Mouse (Mus musculus): ENCODE measurements at regions not wholly inside any gene's neighbourhood (a gene's known extent, or its start where the extent isn't known, plus 50 kb on each side); places are given as distances from the start of the nearest gene placed in this dataset.
"Not testable (repeated sequence)": the region's sequence is repeated elsewhere in the genome, so short reads cannot be mapped to it uniquely, and the experiment has no call there.

DNA sequence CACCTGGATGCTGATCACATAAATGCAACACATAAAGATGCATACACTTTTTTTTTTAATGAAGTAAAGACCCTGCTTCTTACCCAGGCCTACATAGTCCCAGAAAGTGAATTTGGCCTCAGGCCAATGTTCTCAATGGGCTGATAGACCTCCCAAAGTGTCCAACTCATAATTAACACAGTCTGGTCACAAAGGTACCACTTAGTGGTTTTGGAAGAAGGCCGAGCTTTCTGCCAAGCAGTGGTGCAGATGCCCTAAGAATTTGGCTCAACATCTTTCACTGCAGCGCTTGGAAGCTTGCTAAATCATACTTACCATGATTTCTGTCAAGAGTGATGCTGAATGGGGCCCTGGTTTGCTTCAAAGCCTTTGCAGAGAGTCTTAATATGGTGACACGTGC, 706.4 kb upstream of the Rag2 start:
- ATAC-seq: no peak

DNA sequence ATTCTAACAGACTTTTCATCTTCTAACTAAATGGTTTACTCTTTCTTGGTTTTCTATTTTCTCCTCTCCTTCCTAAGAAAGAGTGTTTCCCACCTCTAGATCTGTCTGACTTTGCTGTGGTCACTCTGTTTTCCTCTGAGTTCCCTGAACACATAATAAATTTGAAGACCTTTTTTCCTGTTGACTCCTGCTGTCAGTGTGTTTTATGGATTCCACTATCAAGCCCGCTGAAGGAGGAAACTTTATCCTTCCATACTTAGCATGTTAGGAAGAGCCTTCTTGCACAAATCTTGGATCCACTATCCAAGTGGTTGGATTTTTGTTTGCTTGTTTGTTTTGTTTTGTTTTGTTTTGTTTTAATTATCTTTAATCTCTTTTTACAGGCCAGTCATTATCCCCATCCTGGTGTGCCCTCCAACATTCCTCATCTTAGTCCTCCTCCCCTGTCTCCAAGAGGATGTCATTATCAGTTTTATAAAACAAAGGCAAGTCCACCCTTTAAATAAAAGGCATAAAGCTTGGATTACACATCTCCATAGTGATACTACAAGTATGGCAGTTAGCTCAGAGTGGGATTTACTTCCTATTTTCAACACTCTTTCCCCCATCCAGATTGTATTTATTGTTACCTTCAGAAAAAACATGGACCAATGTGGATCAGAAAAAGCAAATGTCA, 704.8 kb upstream of the Rag2 start:
- no peak for ATAC-seq

DNA sequence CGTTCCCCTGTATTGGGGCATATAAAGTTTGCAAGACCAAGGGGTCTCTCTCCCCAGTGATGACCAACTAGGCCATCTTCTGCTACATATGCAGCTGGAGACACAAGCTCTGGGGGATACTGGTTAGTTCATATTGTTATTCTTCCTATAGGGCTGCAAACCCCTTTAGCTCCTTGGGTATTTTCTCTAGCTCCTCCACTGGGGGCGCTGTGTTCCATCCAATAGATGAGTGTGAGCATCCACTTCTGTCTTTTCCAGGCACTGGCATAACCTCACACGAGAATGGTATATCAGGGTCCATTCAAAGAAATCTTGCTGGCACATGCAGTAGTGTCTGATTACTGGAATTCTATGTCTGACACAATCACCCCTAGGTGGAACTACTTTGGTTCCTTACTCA, 675.9 kb upstream of the Rag2 start:
- not testable (repeated sequence) for ATAC-seq

DNA sequence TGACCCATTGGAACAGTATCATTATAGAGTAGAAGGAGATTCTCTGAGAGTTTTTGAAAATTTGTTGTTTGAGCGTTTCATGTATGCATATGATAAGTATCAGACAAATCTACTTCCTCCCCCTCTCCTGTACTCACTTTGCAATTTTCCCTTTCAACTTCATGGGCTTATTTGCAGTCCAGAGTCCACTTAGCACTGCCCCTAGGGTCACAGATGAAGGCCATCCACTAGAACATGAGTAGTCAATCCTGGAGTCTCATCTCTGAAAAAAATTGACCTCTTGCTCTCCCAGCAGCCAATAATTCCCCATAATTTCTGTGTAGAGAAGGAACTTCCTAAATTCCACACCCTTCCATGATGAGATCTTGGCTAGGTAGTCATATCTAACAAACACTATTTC, 665.1 kb upstream of the Rag2 start:
- ATAC-seq: no peak

DNA sequence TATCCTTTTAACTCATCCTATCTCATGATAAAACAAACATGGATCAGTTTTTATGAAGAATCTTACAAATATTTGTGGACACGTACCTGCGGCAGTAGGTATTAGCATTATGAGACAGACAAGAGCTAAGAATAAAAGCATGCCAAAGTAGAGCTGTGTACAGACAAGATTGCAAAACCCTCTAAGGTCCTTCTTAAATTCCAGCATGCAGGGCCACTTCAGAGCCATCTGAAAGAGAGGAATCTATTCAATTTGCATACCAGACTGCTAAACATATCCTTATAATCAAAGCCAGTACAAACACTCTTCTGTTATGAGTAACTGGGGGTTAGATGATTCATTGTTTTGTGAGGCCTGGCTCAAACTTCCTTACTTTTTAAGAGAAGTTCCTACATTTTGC, 659.9 kb upstream of the Rag2 start:
- no peak for ATAC-seq

DNA sequence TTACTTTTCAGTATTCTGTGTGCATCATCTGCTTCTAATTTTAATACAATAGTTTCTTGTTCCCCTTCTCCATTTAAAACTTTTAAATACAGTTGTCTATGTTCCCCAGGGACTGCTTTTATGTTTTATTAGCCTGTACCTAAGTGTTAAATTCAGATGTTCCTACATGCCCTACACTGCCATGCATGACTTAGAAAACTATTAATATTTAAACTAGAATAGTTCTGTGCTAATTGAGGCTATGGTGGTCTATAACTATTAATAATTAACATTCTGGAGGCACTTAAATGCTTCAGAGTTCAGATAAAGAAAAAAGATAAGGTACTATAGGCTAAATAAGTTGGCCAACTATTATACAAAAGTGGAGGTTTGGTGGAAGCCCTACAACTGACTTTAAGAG, 647.3 kb upstream of the Rag2 start:
- no peak for ATAC-seq

DNA sequence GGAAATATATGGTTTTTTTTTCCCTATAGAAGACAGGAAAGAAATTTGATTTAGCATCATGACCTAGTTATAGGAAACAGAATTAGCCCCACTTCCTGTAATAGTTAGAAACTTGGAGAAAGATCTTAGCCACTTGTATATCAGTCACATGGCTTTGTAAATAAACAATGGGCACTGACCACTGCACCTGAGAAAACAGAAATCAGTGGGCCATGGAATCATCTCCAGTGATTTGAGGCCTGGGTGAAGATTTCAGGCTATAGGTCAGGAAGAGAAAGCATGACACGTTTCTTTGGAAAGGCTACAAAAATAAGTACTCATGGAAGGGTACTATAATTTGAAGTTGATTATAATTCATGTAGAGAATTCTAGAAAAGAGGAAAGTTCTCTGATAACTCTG, 642.2 kb upstream of the Rag2 start:
- ATAC-seq: no peak

DNA sequence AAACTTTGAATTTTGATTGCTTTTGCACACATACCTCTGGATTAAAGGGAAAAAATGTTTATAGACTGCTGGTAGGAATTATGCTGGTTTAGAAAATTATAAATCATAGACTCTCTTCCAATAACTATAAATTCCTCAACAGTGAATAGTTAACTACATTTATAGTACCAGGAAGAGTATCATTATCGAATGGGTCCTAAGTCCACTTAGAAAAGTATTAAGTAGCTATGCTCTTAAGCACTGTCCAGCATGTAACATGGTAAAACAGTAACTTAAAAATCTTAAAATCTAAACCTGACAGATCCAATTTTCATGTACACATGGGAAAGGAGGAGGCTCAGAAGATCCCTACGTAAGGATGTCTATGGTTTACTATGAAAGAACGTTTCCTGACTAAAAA, 609.2 kb upstream of the Rag2 start:
- no peak for ATAC-seq

DNA sequence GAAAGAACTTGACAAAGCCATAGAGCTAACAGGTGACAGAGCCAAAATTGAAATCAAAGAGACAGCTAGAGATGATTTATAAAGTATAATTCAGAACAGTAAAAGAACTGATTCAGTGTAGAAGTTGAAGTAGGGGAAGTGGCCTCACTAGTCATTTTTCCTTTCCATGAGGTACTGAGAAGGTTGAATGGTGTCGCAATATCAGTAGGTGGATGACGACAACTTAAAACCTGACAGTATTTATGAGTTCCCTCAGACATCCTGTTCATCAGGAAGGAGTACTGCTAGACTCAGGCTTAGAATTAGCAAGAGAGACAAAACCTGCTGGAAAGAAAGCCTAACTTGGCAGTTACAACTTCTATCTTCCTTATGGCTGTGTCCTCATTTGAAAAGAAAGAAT, 605.1 kb upstream of the Rag2 start:
- no peak for ATAC-seq

DNA sequence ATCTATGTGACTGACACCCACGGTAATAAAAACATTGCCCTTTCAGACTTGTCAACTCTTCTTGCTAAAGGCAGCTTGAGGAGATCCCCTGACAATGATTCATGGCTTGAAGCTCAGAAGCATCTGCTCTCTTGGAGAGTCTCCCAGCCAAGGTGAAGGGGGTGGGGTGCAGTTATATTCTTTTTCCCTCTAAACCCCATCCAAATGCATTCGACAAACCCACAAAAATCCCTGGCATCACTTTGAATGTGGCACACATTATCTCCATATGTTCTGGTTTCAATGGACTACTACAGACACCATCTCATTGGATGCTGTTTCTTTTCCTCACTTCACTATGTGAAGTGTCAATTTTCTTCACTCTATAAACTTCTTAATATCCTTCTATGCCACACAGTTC, 603.0 kb upstream of the Rag2 start:
- ATAC-seq: no peak

DNA sequence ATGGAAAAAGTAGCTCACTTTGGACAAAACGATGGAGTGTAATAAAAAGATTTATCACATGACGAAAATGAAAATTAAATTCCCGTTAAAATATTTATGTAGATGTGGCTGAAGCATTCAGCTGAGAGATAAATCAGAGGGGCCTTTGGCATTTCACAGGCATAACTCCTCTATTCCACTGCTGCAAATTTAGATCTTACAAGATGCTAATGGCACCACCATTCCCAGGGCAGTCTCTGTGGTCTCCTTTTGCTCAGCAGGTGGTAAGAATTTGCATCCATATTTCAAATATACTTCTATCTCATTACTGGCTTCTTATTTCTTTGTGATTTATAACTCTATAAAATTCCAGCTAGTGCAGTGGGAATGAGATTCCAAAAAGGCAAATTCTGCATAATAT, 581.5 kb upstream of the Rag2 start:
- no peak for ATAC-seq

DNA sequence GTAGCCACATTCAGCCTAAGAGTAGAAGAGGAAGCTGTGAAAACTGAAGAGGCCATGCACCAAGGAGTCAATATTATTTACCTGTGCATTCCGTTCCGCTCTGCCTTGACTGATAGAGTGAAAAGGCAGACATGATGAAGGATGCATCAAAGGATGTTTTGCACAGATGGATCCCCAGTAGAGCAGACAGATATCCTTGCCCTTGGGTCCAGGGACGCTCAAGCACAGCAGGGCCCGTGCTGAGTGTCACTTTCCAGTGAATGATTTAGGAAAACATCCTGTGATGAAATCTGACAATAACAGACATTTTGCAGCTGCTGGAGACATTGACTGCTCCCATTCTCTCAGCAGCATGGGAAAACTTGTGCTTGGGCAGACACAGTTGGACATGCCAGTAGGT, 561.6 kb upstream of the Rag2 start:
- ATAC-seq: no peak

DNA sequence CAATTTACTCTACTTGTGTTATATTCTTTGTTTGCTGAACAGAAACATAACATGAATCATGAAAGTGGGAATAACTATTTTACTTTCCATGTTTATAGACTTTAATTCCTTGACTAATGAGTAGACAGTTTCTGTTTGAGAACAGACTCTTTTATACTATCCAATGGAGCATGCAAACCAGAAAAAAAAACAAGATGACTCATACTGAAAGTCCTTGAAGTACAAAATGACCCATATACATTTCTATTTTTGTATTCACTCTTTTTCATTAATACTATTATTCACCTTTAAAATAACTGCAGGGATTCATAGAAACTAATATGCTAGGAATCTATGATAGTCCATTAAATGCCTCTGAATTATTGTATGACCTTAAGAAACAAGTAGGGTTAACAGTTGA, 549.5 kb upstream of the Rag2 start:
- no peak for ATAC-seq

DNA sequence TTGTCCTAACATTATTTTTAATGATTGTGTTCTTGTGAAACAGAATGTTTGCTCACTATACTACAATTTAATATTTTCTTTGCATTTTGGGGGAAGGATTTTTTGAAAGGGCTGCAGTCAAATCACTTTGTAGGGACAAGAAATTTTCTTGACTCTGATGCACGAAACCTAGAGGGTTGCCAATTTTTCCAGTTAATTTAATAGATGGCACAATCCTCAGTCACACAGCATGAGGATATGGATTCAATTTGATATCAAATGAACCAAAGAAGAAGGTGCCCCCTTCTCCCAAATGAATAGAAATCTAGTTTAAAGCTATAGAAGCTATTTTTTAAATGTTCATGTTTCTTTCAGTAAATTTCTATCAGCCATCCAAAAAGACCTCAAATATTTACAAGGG, 544.3 kb upstream of the Rag2 start:
- no peak for ATAC-seq

DNA sequence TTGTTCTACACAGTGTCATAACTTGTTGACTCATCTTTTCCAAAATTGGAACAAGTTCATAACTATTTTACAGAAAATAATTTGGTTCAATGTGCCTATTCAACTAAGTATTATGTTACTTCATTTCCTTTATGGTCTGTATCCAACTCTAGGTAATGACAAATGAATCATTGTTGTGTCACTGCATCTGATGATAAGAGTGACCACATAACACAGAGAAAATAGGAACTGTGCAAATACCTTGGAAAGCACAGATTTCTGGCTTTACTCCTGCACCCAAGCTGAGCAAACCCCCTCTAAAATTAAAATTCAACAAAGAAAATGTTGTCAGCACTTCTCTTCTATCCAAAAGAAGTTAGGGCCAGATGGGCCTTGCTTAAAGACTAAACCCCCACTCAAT, 540.7 kb upstream of the Rag2 start:
- ATAC-seq: no peak

DNA sequence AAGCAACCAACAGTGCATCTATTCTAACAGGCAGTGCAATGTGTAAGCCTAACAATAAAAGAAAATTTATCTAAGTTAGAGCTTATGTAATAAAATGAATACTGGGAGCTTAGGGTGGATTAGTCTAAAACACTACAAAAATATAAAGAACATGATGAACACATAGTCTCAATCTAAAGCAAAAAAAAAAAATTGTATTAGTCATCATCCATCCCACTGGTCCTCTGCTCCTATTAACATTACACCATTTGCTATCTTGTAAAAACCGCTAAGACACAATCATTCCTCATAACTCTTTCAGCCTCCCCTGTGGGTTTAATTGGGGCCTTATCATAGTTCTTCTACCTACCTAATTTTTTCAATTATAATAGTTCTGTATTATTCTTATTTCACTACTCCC, 539.9 kb upstream of the Rag2 start:
- no peak for ATAC-seq

DNA sequence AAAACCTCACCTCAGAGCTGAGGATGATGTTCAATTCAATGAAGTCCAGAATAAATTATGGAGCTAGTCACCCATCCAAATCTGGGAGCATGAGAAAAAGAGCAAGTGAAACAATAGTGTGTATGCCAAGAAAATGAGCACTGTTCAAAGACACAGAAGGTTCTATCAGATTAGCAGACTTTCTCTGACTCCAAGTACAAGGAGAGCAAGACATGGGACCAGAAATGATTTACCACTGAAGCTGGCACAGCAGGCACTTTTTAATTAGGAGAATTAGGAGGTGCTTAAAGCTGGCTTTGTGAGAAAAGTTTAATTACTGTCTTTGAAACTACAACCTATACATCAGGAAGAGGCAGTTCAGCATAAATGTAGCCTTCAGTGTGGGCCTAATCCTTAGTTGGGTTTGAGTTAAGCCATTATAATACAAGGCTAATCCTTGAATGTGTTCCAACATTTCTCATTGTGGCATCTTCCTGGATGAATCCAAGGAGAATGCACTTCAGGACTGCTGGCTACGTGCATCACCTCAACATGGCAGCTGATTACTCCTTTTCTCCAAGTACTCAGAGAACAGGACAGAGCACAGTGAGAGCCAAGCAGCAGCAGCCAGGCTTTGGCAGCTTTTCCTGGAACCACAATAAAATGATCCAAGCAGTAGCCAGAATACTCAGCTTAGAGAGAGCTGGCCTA, 517.2 kb upstream of the Rag2 start:
- ATAC-seq: no peak

DNA sequence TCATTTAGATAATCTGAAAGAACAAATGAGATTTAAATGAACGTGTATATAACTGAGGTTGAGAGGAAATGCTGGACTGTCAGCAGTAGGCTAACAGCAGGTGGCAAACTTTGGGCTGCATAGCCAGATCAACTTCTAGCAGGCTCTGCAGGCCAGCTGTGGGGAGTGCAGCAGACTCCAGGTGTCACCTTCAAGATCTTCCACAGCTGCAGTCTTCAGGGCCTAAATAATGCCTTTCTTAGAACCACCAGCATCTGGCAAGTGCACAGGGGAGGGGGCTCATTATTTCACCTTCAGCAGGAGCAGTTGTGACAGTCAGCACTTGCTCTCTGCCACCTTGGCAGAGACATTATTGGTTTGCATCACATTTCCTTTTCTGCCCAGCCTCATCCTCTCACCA, 487.7 kb upstream of the Rag2 start:
- ATAC-seq: no peak

DNA sequence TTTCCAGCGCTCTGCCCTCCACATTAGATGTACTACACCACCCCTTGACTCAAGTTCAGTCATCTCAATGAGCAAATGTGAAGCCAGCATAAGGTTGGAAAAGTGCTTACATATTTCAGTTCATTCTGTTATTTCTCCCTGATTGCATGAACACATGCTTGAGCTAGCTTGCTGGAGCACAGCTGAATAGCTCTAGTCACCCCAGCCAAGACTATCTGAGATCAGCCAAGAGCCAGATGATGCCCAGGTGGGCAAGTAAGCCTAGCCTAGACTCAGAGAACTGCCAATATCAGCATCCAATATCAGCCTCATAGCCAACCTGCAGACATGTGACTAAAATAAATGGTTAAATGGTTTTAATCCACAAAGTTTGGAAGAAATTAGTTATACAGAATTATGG, 484.6 kb upstream of the Rag2 start:
- no peak for ATAC-seq

DNA sequence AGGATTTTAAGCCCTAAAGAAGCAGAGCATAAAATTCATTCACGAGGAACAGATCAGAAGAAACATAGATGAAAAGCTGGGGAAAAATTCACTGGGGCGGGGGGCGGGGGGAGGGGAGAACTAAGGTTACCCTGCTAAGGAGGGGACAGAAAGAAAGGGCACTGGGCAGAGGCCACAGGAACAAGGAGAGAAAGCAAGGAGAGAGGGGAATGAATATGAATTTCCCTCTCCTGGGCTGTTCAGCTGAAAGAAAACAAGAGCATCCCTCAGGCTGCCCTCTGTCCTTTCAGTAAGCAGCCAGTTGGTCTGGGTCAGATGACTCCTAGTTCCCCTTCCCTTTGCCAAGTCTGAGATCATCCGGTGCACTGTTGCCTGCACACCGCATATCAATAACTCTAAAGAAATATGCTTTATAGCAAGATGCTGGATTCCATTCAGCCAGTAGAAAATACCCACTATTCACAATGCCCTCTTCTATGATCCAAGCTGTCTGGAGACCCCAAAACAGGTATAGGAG, 467.7 kb upstream of the Rag2 start:
- ATAC-seq: no peak

DNA sequence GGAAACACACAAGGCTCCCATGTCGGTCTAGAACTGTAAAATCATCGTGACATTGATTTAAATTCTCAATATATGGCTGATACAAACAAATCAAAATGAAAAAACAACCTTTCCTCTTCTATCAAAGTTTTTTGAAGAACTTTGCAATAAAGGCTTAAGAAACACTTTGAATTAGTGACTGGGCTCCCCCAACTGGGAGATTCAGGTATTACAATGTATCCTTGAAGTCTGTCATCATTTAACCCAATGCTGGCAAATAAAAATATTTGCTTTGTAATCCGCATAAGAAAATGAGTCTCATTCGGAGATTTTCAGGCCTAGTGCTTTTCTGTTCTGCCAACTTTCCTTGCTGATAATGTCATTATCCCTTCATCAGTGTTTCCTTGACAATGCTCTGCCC, 465.2 kb upstream of the Rag2 start:
- ATAC-seq: no peak

DNA sequence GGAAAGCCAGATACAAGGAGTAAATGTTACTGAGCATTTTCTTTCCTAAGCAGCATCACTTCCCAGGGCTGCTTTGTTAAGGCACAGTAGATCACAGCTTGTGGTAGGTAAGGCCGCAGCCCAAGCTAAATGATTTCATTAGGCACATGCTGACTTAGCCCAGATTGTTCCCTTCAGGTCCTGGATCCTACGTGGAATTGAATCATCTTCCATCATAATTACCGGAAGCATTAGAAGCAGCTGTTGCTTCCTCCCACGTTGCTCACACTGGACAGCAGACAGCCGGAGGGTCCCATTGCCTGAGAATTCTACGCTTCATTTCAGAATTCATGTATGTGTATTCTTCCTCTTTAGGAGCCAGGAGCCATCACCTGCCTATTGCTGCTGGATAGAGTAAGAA, 458.6 kb upstream of the Rag2 start:
- no peak for ATAC-seq

DNA sequence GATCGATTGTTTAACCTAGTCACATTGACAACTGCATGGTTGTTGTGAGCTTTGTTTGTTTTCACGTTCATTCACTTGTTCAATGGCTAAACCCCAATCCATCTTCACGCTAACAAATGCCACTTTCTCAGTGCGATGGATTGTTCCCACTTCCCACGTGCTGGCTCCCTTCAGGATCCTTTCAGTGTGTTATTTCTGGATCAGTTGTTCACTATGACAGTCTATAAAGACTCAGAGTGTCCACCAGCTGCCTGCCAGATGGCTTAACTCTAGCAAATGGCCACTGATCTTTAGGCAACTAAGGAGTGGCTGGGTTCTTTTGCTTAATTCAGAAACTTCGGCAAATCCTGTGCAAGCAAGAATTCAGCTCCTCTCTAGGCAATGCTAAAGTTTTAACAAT, 451.7 kb upstream of the Rag2 start:
- no peak for ATAC-seq

DNA sequence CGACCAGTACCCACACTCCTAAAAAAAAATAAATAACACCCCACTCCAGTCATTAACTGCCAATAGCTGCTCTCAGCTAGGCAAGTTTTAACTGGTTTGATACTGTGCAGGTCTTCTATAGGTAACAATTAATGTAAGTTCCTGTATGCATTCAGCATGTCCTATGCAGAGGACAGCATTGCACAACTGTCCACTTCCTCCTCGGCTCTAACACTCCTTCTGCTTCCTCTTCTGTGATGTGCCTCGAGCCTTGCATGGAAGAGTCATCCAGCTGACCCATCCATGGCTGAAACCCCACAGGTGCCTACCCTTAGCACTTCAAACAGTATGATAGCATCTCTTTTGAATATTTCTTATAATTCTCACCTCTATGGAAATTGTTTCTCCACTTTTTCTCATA, 449.4 kb upstream of the Rag2 start:
- no peak for ATAC-seq

DNA sequence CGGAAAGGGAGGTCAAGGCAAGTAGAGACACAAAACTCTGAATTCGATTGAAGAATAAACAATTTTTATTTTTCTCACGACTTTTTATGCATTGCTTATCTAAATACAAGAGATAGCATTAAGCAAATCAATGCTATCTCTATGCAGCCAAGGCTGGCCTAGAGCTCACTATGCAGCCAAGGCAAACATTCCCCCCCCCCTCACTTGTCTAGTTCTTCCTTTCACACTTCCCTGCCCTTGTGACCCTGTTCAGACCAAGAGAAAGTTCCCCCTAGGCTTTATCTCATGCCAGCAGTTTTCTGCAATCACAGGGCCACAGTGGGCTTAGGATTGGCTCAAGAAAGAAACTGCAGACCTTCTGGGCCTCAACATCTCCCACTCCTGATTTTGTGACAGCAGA, 417.9 kb upstream of the Rag2 start:
- no peak for ATAC-seq

Data from activated CD4-positive, CD25-positive, alpha-beta regulatory T cell, adult 4 months (primary cell).